Mouse (Mus musculus) C2C12 (cell line): Measurements from ENCODE around the gene Casp14. TPM values are rescaled to one million over a fixed set of nuclear protein-coding genes. Genes with fewer than 3 reads are reported as not detected.

ENCODE experiments used
- H3K27me3 ChIP-seq: one replicate; pipeline ENCODE4 v1.6.1; 2011; ENCODE audit not compliant: control insufficient read depth, insufficient read depth, insufficient read length
- H3K36me3 ChIP-seq: one replicate; pipeline ENCODE4 v1.6.1; 2011; ENCODE audit not compliant: control insufficient read depth, insufficient read depth
- H3K4me3 ChIP-seq: one replicate; pipeline ENCODE4 v1.5.1; 2011; ENCODE audit warnings: mild to moderate bottlenecking, control low read depth; ENCODE audit not compliant: poor library complexity, insufficient read depth, severe bottlenecking
- H3K79me2 ChIP-seq: one replicate; pipeline ENCODE4 v1.6.1; 2011; ENCODE audit not compliant: control insufficient read depth, insufficient read depth
- H3K79me3 ChIP-seq: one replicate; pipeline ENCODE4 v1.6.1; 2011; ENCODE audit warnings: low read depth, control low read depth
- H3ac ChIP-seq: one replicate; pipeline ENCODE3; 2011; ENCODE audit warnings: low read depth; ENCODE audit not compliant: control insufficient read depth, insufficient read length
- CEBPB ChIP-seq: IDR thresholded peaks from one replicate; pipeline ENCODE4 v1.6.1; 2011; ENCODE audit warnings: low read depth, mild to moderate bottlenecking, control low read depth, moderate library complexity
- CTCF ChIP-seq: IDR thresholded peaks from one replicate; pipeline ENCODE4 v1.5.1; 2011; ENCODE audit not compliant: control insufficient read depth, insufficient read depth, insufficient read length
- FOSL1 ChIP-seq: IDR thresholded peaks from one replicate; pipeline ENCODE4 v1.8.0; 2011; ENCODE audit warnings: mild to moderate bottlenecking, low read length; ENCODE audit not compliant: poor library complexity, insufficient read depth, severe bottlenecking
- MAX ChIP-seq: IDR thresholded peaks from one replicate; pipeline ENCODE4 v1.6.1; 2011; ENCODE audit warnings: mild to moderate bottlenecking, control low read depth
- MYOD1 ChIP-seq: IDR thresholded peaks from one replicate; pipeline ENCODE4 v1.6.1; 2011; ENCODE audit warnings: low read depth; ENCODE audit not compliant: control insufficient read depth, insufficient read length
- MYOG ChIP-seq: IDR thresholded peaks from one replicate; pipeline ENCODE4 v1.6.1; 2011; ENCODE audit not compliant: control insufficient read depth, insufficient read length; ENCODE audit errors: extremely low read depth
- USF1 ChIP-seq: IDR thresholded peaks from one replicate; pipeline ENCODE4 v1.6.1; 2011; ENCODE audit warnings: low read depth, mild to moderate bottlenecking, control low read depth, moderate library complexity
- long read RNA-seq, 2 experiments: library from polyadenylated mRNA; unstranded; transcript quantifications; one replicate each; pipeline ENCODE4 v2.0.0; 2019 to 2020
- polyA plus RNA-seq: library from polyadenylated mRNA; unstranded; fragments of >200 nt; fragmentation: generic; extraction: Trizol; gene quantifications from one replicate; pipeline ENCODE4 v1.2.1, GENCODE M21; 2012; ENCODE audit warnings: missing spikeins

The Casp14 gene
- not detected for polyA plus RNA-seq
- long read RNA-seq, experiment 1 = 0 reads
- long read RNA-seq, experiment 2 = 0 reads

- Histone ChIP-seq H3K36me3 (no peaks in the 10 kb centered on the region), H3ac (no peak within 1 kb of the TSS), H3K4me3 (no peak within 1 kb of the TSS), H3K79me2 (no peaks in the 10 kb centered on the region), H3K79me3 (no peaks in the 10 kb centered on the region), H3K27me3 (no peaks in the 10 kb centered on the region)
- TF ChIP-seq CEBPB (no peak), CTCF (no peak), FOSL1 (no peak), MYOD1 (no peak), MYOG (no peak), MAX (no peak), USF1 (no peak)
Observed at GRCm38 (mm10) chr10:78718056-78718455, at the start of gene Casp14. TSS of gene Casp14 (minus strand) at chr10:78718294.

- H3K79me2 ChIP-seq = no peaks in the 10 kb centered on the region
- no peaks in the 10 kb centered on the region for H3K27me3 ChIP-seq
- H3K79me3 ChIP-seq = no peaks in the 10 kb centered on the region
- TF ChIP-seq USF1 (no peak), CEBPB (no peak), MAX (no peak), CTCF (no peak), MYOD1 (no peak), MYOG (no peak), FOSL1 (no peak)
- no peaks in the 10 kb centered on the region for H3K36me3 ChIP-seq
- H3ac ChIP-seq = no peak overlapping the region
- no peak overlapping the region for H3K4me3 ChIP-seq
Observed at GRCm38 (mm10) chr10:78765570-78765969, 47.5 kb upstream of the Casp14 start.

GRCm38 (mm10) chr10:78756021-78756420 is 37.9 kb upstream of the Casp14 start:
- H3ac ChIP-seq = no peak overlapping the region
- TF ChIP-seq CTCF (peak; percentile 35), USF1 (no peak)
- no peak overlapping the region for H3K4me3 ChIP-seq
- no peaks in the 10 kb centered on the region for H3K79me3 ChIP-seq
- no peaks in the 10 kb centered on the region for H3K36me3 ChIP-seq
- no peaks in the 10 kb centered on the region for H3K79me2 ChIP-seq
- H3K27me3 ChIP-seq = peaks cover 9% of the 10 kb centered on the region

GRCm38 (mm10) chr10:78752452-78753191 is 34.5 kb upstream of the Casp14 start, which contains the start of gene Ccdc105:
TSS of gene Ccdc105 (minus strand) at chr10:78753065.
- Histone ChIP-seq H3K4me3 (no peak within 1 kb of the TSS), H3K36me3 (no peaks in the 10 kb centered on the region), H3ac (no peak within 1 kb of the TSS), H3K79me2 (no peaks in the 10 kb centered on the region), H3K27me3 (peaks cover 9% of the 10 kb centered on the region), H3K79me3 (no peaks in the 10 kb centered on the region)
- TF ChIP-seq CTCF (no peak), MYOG (no peak), MAX (no peak), CEBPB (no peak), USF1 (no peak), FOSL1 (no peak), MYOD1 (no peak)

GRCm38 (mm10) chr10:78748946-78749345 is 30.9 kb upstream of the Casp14 start:
- Histone ChIP-seq H3K79me2 (no peaks in the 10 kb centered on the region), H3K27me3 (peaks cover 9% of the 10 kb centered on the region), H3K4me3 (no peak overlapping the region), H3K36me3 (no peaks in the 10 kb centered on the region), H3K79me3 (no peaks in the 10 kb centered on the region), H3ac (no peak overlapping the region)
- TF ChIP-seq FOSL1 (no peak), MAX (no peak), MYOG (no peak), MYOD1 (no peak), CTCF (no peak), USF1 (no peak), CEBPB (no peak)

GRCm38 (mm10) chr10:78748161-78748560 is 30.1 kb upstream of the Casp14 start:
- H3ac ChIP-seq = no peak overlapping the region
- peaks cover 9% of the 10 kb centered on the region for H3K27me3 ChIP-seq
- no peaks in the 10 kb centered on the region for H3K79me2 ChIP-seq
- no peak for TF ChIP-seq MAX
- no peak for TF ChIP-seq CEBPB
- TF ChIP-seq MYOD1 = no peak
- TF ChIP-seq CTCF = no peak
- no peak for TF ChIP-seq MYOG
- no peak for TF ChIP-seq USF1
- TF ChIP-seq FOSL1 = no peak
- H3K4me3 ChIP-seq = no peak overlapping the region
- no peaks in the 10 kb centered on the region for H3K36me3 ChIP-seq
- no peaks in the 10 kb centered on the region for H3K79me3 ChIP-seq
